Mouse (Mus musculus) cerebellum, adult 2 months (tissue): ENCODE results near the gene Myh13.

ENCODE experiments used
- CTCF ChIP-seq: fragments of 200-500 bp; IDR thresholded peaks from 2 replicates; pipeline ENCODE4 v1.5.1; 2011; ENCODE audit warnings: low read depth, mild to moderate bottlenecking, control low read depth, low read length, moderate library complexity, borderline replicate concordance; ENCODE audit not compliant: insufficient read depth
- POLR2A ChIP-seq: fragments of 200-500 bp; IDR thresholded peaks from 2 replicates; pipeline ENCODE4 v1.6.1; 2011; ENCODE audit warnings: low read length, control low read depth, borderline replicate concordance; ENCODE audit not compliant: insufficient read depth

GRCm38 (mm10) chr11:67379703-67380510 lies 58.4 kb downstream of the Myh13 start:
- TF ChIP-seq POLR2A (no peak), CTCF (no peak)
